Mouse (Mus musculus): ENCODE results near the gene Th. TPM values are rescaled to one million over a fixed set of nuclear protein-coding genes. Genes with fewer than 3 reads are reported as not detected.

The Th gene
- polyA plus RNA-seq (2012; rRNA removed) = 0.22 and 0.28 TPM in 2 replicates

- H3K36me3 ChIP-seq (ENCODE audit: control insufficient read depth, insufficient read depth, low read length) = no peaks in the 10 kb centered on the region
- H3K27me3 ChIP-seq (ENCODE audit: control insufficient read depth, insufficient read depth, low read length) = no peaks in the 10 kb centered on the region
- no peaks in the 10 kb centered on the region for H3K4me1 ChIP-seq (ENCODE audit: control insufficient read depth, insufficient read depth, low read length)
- H3K4me3 ChIP-seq (ENCODE audit: control insufficient read depth, low read depth, low read length) = no peak within 1 kb of the TSS
- no peak for TF ChIP-seq CTCF (IDR thresholded peaks at IDR 0.05; ENCODE audit: control insufficient read depth, insufficient read depth, insufficient replicate concordance, low read depth, low read length)
- TF ChIP-seq POLR2A (IDR thresholded peaks at IDR 0.05; ENCODE audit: control insufficient read depth, low read depth, low read length) = no peak
- H3K27ac ChIP-seq (ENCODE audit: control insufficient read depth, insufficient read depth, low read depth, low read length) = no peak within 1 kb of the TSS
These were observed at the start of gene Th for GRCm38 (mm10) chr7:142931028-142931427. Gene Th (minus strand): TSS chr7:142931128.

- no peaks in the 10 kb centered on the region for H3K27me3 ChIP-seq (ENCODE audit: control insufficient read depth, insufficient read depth, low read length)
- peak within 1 kb of the TSS; percentile 50 for H3K4me3 ChIP-seq (ENCODE audit: control insufficient read depth, low read depth, low read length)
- H3K27ac ChIP-seq (ENCODE audit: control insufficient read depth, insufficient read depth, low read depth, low read length) = no peak within 1 kb of the TSS
- H3K36me3 ChIP-seq (ENCODE audit: control insufficient read depth, insufficient read depth, low read length) = no peaks in the 10 kb centered on the region
- no peak for TF ChIP-seq CTCF (IDR thresholded peaks at IDR 0.05; ENCODE audit: control insufficient read depth, insufficient read depth, insufficient replicate concordance, low read depth, low read length)
- no peak for TF ChIP-seq POLR2A (IDR thresholded peaks at IDR 0.05; ENCODE audit: control insufficient read depth, low read depth, low read length)
- peaks cover 14% of the 10 kb centered on the region for H3K4me1 ChIP-seq (ENCODE audit: control insufficient read depth, insufficient read depth, low read length)
These were observed 38.0 kb upstream of the Th start, which contains the start of gene Ascl2 for GRCm38 (mm10) chr7:142968809-142969511. Gene Ascl2 (minus strand): TSS chr7:142969264.

- Histone ChIP-seq H3K36me3 (ENCODE audit: control insufficient read depth, insufficient read depth, low read length) (no peaks in the 10 kb centered on the region), H3K27ac (ENCODE audit: control insufficient read depth, insufficient read depth, low read depth, low read length) (no peak overlapping the region), H3K4me1 (ENCODE audit: control insufficient read depth, insufficient read depth, low read length) (peaks cover 14% of the 10 kb centered on the region), H3K27me3 (ENCODE audit: control insufficient read depth, insufficient read depth, low read length) (no peaks in the 10 kb centered on the region), H3K4me3 (ENCODE audit: control insufficient read depth, low read depth, low read length) (peak overlapping the region; percentile 12)
- no peak for TF ChIP-seq POLR2A (IDR thresholded peaks at IDR 0.05; ENCODE audit: control insufficient read depth, low read depth, low read length)
- TF ChIP-seq CTCF (IDR thresholded peaks at IDR 0.05; ENCODE audit: control insufficient read depth, insufficient read depth, insufficient replicate concordance, low read depth, low read length) = no peak
These were observed 37.2 kb upstream of the Th start for GRCm38 (mm10) chr7:142967884-142968808.

GRCm38 (mm10) chr7:142967414-142967883 is 36.5 kb upstream of the Th start:
- H3K27ac ChIP-seq (ENCODE audit: control insufficient read depth, insufficient read depth, low read depth, low read length) = no peak overlapping the region
- peaks cover 14% of the 10 kb centered on the region for H3K4me1 ChIP-seq (ENCODE audit: control insufficient read depth, insufficient read depth, low read length)
- H3K27me3 ChIP-seq (ENCODE audit: control insufficient read depth, insufficient read depth, low read length) = no peaks in the 10 kb centered on the region
- peak overlapping the region; percentile 12; the same call in 1 of the 2 replicates for H3K4me3 ChIP-seq (ENCODE audit: control insufficient read depth, low read depth, low read length)
- TF ChIP-seq POLR2A (IDR thresholded peaks at IDR 0.05; ENCODE audit: control insufficient read depth, low read depth, low read length) (no peak), CTCF (IDR thresholded peaks at IDR 0.05; ENCODE audit: control insufficient read depth, insufficient read depth, insufficient replicate concordance, low read depth, low read length) (no peak)
- H3K36me3 ChIP-seq (ENCODE audit: control insufficient read depth, insufficient read depth, low read length) = no peaks in the 10 kb centered on the region

DNA sequence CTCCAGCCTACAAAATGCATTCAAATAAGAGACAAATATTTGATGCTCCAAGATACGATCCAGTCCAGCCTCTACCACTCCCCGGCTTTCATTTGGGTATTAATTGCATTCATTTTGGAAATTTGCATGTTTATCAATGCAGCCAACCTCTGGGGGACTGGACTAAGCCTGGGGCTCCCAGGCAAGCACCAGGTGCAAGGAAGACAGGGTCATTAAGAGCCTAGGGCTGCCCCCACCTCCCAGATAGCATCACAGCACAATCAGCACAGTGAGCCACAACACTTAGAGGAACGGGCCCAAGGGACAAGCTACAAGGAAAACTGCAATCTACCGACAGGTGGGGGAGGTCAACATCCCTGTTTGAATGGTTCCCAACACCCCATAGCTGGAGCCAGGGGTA is 28.8 kb upstream of the Th start:
- no peak overlapping the region for H3K27ac ChIP-seq (ENCODE audit: control insufficient read depth, insufficient read depth, low read depth, low read length)
- no peaks in the 10 kb centered on the region for H3K27me3 ChIP-seq (ENCODE audit: control insufficient read depth, insufficient read depth, low read length)
- H3K4me3 ChIP-seq (ENCODE audit: control insufficient read depth, low read depth, low read length) = no peak overlapping the region
- TF ChIP-seq POLR2A (IDR thresholded peaks at IDR 0.05; ENCODE audit: control insufficient read depth, low read depth, low read length) (no peak), CTCF (IDR thresholded peaks at IDR 0.05; ENCODE audit: control insufficient read depth, insufficient read depth, insufficient replicate concordance, low read depth, low read length) (no peak)
- no peaks in the 10 kb centered on the region for H3K4me1 ChIP-seq (ENCODE audit: control insufficient read depth, insufficient read depth, low read length)
- H3K36me3 ChIP-seq (ENCODE audit: control insufficient read depth, insufficient read depth, low read length) = no peaks in the 10 kb centered on the region

DNA sequence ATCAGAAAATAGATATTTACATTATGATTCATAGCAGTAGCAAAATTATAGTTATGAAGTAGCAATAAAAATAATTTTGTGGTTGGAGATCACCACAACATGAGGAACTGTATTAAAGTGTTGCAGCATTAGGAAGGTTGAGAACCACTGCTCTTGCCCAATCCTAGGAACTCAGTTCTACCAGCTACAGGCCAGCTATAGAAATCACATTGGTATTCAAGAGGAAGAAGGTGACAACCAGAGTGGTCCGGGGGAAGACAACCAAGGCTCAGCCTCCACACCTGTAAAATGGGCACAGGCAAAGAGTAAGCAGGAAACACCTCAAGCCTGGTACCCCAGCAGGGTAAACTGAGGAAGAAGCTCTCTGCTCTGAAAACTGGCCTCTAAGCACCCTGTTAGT is 27.9 kb upstream of the Th start:
- no peak overlapping the region for H3K4me3 ChIP-seq (ENCODE audit: control insufficient read depth, low read depth, low read length)
- H3K36me3 ChIP-seq (ENCODE audit: control insufficient read depth, insufficient read depth, low read length) = no peaks in the 10 kb centered on the region
- no peak for TF ChIP-seq CTCF (IDR thresholded peaks at IDR 0.05; ENCODE audit: control insufficient read depth, insufficient read depth, insufficient replicate concordance, low read depth, low read length)
- TF ChIP-seq POLR2A (IDR thresholded peaks at IDR 0.05; ENCODE audit: control insufficient read depth, low read depth, low read length) = no peak
- no peak overlapping the region for H3K27ac ChIP-seq (ENCODE audit: control insufficient read depth, insufficient read depth, low read depth, low read length)
- H3K4me1 ChIP-seq (ENCODE audit: control insufficient read depth, insufficient read depth, low read length) = no peaks in the 10 kb centered on the region
- no peaks in the 10 kb centered on the region for H3K27me3 ChIP-seq (ENCODE audit: control insufficient read depth, insufficient read depth, low read length)

DNA sequence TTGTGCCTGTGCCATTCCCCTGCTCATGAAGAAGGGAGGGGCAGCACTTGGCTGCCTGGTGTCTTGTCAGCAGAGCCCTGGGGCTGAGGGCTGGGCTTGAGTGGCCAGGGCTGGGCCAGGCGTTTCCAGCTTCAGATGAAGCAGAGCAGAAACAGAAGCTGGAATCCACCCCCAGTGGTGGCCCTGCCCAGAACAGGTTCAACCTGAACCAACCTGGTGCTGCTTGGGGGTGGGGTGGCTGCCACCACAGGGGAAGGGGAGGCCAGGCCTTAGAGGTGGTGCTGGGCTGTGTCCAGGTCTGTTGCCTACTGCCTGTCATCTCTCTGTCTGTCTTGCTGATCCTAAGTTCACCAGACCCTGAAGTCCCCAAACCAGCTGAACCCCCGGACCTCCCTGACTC is 25.1 kb upstream of the Th start:
- TF ChIP-seq POLR2A (IDR thresholded peaks at IDR 0.05; ENCODE audit: control insufficient read depth, low read depth, low read length) (no peak), CTCF (IDR thresholded peaks at IDR 0.05; ENCODE audit: control insufficient read depth, insufficient read depth, insufficient replicate concordance, low read depth, low read length) (no peak)
- Histone ChIP-seq H3K4me3 (ENCODE audit: control insufficient read depth, low read depth, low read length) (no peak overlapping the region), H3K27me3 (ENCODE audit: control insufficient read depth, insufficient read depth, low read length) (no peaks in the 10 kb centered on the region), H3K27ac (ENCODE audit: control insufficient read depth, insufficient read depth, low read depth, low read length) (no peak overlapping the region), H3K36me3 (ENCODE audit: control insufficient read depth, insufficient read depth, low read length) (no peaks in the 10 kb centered on the region), H3K4me1 (ENCODE audit: control insufficient read depth, insufficient read depth, low read length) (no peaks in the 10 kb centered on the region)

Data from testis, adult 2 months (tissue).